Mouse (Mus musculus) myocyte (in vitro differentiated cells): ENCODE measurements around the gene Spns2.

Experiments used
- CEBPB ChIP-seq: IDR thresholded peaks from 2 replicates; pipeline ENCODE4 v1.6.1; 2011; ENCODE audit warnings: mild to moderate bottlenecking, moderate library complexity; ENCODE audit not compliant: poor library complexity, insufficient read depth, severe bottlenecking
- POLR2A ChIP-seq: IDR thresholded peaks from one replicate; pipeline ENCODE4 v1.6.1; 2011; ENCODE audit warnings: low read depth, mild to moderate bottlenecking, control low read depth, moderate library complexity; ENCODE audit not compliant: insufficient read length

GRCm38 (mm10) chr11:72504016-72504797 is 14.5 kb upstream of the Spns2 start:
- TF ChIP-seq POLR2A = no peak
- TF ChIP-seq CEBPB = no peak
